Mouse (Mus musculus) embryonic facial prominence, embryonic 12.5 days (tissue): ENCODE measurements around the gene Gm21983. TPM values are rescaled to one million over a fixed set of nuclear protein-coding genes. Genes with fewer than 3 reads are reported as not detected.
A peak's percentile ranks its signal among the peaks of the same experiment; 100 is the strongest.

Experiments
- ATAC-seq: fragments of 200-750 bp; cut with Nextera tagmentation; 2 replicates; pipeline ENCODE4 v1.8.0; 2017; ENCODE audit not compliant: insufficient number of reproducible peaks, insufficient read depth, low FRiP score, low TSS enrichment
- H3K27ac ChIP-seq: fragments of 300-500 bp; sonication (generic); 2 replicates; pipeline ENCODE4 v1.5.1; 2016; ENCODE audit warnings: mild to moderate bottlenecking
- H3K27me3 ChIP-seq: fragments of 300-500 bp; sonication (generic); 2 replicates; pipeline ENCODE4 v1.6.1; 2016; ENCODE audit warnings: mild to moderate bottlenecking, moderate library complexity
- H3K36me3 ChIP-seq: fragments of 300-500 bp; sonication (generic); 2 replicates; pipeline ENCODE4 v1.6.1; 2016; ENCODE audit warnings: mild to moderate bottlenecking
- H3K4me1 ChIP-seq: fragments of 300-500 bp; sonication (generic); 2 replicates; pipeline ENCODE4 v1.6.1; 2016
- H3K4me2 ChIP-seq: fragments of 300-500 bp; sonication (generic); replicated peaks from 2 replicates; pipeline ENCODE4 v1.6.1; 2016; ENCODE audit warnings: mild to moderate bottlenecking, moderate library complexity
- H3K4me3 ChIP-seq: fragments of 300-500 bp; sonication (generic); 2 replicates; pipeline ENCODE4 v1.5.1; 2016; ENCODE audit warnings: mild to moderate bottlenecking
- H3K9ac ChIP-seq: fragments of 300-500 bp; sonication (generic); 2 replicates; pipeline ENCODE4 v1.6.1; 2016; ENCODE audit warnings: mild to moderate bottlenecking, moderate library complexity
- H3K9me3 ChIP-seq: fragments of 300-500 bp; sonication (generic); 2 replicates; pipeline ENCODE4 v1.6.1; 2016; ENCODE audit warnings: mild to moderate bottlenecking, moderate library complexity
- WGBS: fragments of 180-500 bp; shearing (Covaris S2); methylation state at CpG from one replicate; pipeline ENCODE4 v1.1.7; 2016; 5-methylcytosine and 5-hydroxymethylcytosine counted together
- polyA plus RNA-seq: library from polyadenylated mRNA; unstranded; fragments of >200 nt; fragmentation: Nextera tagmentation; extraction: Ambion mirVana; gene quantifications from 2 replicates; pipeline ENCODE4 v1.2.1, GENCODE M21; 2016

The Gm21983 gene
- polyA plus RNA-seq, 1 experiment from 2014 or later: 0.49 TPM

DNA sequence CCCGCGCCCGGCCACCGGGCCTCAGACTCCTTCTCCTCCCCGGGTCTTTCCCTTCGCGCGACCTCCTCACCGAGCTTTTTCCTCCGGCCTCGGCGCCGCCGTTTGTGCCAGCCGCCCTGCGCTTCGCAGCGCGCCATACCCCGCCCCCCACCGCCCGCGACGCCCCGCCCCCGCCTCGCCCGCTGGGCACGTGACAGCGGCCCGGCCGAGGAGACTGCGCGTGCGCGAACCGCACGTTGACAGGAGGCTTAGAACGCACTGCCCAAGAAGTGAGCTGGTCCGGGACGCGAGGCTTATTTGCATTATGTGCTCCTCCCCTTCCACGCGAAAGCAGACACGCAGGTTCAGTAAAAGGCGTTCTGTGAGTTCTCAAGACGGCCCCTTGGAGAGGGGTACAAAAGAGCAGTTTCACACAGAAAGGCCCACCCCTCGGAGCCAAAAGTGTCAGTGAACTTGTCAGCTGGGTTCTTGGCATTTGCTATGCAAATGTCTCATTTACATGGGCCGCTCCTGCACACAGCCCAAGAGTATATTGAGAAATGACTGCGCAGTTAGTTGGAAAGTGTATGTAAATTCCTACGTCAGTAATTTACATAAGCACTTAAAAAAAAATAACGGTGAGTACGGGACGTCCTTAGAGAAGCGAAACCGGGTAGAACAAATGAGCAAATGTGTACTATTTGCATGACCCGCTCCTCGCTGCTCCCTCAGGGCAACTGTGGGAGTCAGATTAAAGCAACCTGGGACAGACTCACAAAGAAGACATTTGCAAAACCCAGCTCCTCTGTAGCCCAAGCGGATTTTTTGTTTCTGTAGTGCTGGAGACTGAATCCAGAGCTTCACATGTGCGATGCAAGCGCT, 14.0 kb downstream of the Gm21983 start, which contains the start of gene Egln2:
TSS of gene Egln2 (minus strand) at position 189 of the 861 bp plus-strand sequence.
- peak within 1 kb of the TSS; percentile 77 for H3K4me3 ChIP-seq
- no peaks in the 10 kb centered on the region for H3K9me3 ChIP-seq
- peak within 1 kb of the TSS; percentile 76 for H3K4me2 ChIP-seq
- WGBS: 2% methylated on average over 61 of the region's 61 CpGs
- H3K27ac ChIP-seq: peak within 1 kb of the TSS; percentile 96
- H3K9ac ChIP-seq: peak within 1 kb of the TSS; percentile 77
- H3K4me1 ChIP-seq: peaks cover 43% of the 10 kb centered on the region
- H3K36me3 ChIP-seq: peaks cover 52% of the 10 kb centered on the region
- H3K27me3 ChIP-seq: no peaks in the 10 kb centered on the region
- ATAC-seq: peak; percentile 65

DNA sequence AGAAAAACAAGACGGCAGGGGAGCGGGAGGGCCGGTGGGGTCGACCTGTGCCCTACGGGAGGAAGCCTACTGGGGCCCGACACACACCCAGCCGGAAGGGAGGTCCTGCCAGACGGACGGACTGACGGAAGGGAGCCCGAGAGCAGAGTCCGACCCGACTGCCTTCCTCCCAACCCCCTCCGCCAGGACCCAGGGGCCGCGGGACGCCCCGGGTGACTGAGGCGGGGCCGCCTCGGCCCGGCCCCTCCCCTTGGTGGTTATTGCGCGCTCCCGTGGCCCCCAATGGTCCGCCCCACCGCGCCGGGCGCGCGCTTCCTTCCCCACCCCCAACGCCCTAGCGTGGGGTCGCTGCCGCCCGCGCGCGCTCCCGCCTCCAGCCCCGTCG, 14.7 kb downstream of the Gm21983 start:
- under 1% methylated on average over 34 of the region's 43 CpGs for WGBS
- H3K4me1 ChIP-seq: peaks cover 49% of the 10 kb centered on the region

DNA sequence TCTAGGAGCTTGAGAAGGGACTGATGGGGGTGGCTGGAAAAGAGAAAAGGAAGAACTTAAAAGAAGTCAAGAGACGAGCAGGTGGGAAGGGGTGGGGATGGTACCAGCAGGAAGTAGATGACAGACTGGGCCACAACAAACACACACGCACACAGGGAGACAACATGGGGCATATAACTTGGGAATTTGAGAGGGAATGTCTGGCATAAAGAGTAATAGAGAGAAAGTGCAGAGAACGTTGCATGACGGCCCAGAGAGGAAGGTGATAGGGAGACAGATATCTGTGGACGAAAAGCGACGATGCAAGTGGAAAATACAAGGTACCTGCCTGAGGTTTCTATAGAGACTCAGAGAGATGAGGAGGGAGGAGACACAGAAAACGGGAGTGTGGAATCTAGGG, 15.2 kb downstream of the Gm21983 start:
- Histone ChIP-seq H3K27me3 (no peaks in the 10 kb centered on the region), H3K4me1 (peaks cover 54% of the 10 kb centered on the region), H3K27ac (peak overlapping the region; percentile 96), H3K36me3 (peaks cover 52% of the 10 kb centered on the region), H3K9me3 (no peaks in the 10 kb centered on the region), H3K9ac (peak overlapping the region; percentile 77), H3K4me2 (peak overlapping the region; percentile 76), H3K4me3 (peak overlapping the region; percentile 77)
- 4% methylated on average over 8 of the region's 8 CpGs for WGBS
- no peak for ATAC-seq

More for the DNA sequence above, 14.7 kb downstream of the Gm21983 start:
- peak overlapping the region; percentile 77 for H3K9ac ChIP-seq
- H3K36me3 ChIP-seq: peaks cover 52% of the 10 kb centered on the region
- H3K27me3 ChIP-seq: no peaks in the 10 kb centered on the region
- H3K4me2 ChIP-seq: peak overlapping the region; percentile 76
- ATAC-seq: peak; percentile 28; the same call in 1 of the 2 replicates
- H3K27ac ChIP-seq: peak overlapping the region; percentile 96
- no peaks in the 10 kb centered on the region for H3K9me3 ChIP-seq
- H3K4me3 ChIP-seq: peak overlapping the region; percentile 77

DNA sequence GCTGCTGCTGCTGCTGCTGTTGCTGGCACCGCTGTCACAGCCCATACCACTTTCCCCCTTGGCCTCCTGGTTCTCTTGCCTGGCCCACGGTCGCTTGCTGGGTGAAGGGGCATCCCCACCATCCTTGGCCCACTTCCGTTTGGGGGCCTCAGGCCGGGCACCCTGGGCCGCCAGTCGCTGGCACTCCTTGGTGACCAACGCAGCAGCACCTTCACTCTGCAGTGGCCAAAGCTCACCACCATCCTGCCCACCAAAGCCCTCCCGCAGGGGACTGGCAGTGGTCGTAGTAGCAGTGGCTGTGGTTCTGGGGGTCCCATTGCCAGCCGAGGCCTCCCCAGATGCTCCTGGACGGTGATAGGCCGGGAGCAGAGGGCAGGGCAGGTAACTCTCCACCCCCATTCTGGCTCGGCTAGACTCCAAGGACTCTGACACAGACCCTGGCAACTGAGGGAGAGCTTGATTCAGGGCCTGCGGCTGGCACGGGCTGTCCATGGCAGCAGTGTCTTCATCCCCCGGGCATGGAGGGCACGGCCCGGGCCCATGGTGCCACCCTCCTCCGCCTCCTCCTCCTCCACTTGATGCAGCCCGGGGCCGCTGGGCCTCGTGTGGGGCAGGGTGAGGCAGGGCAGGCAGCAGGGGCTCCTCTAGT, 15.8 kb downstream of the Gm21983 start:
- 76% methylated on average over 23 of the region's 23 CpGs for WGBS
- Histone ChIP-seq H3K9ac (peak overlapping the region; percentile 77), H3K36me3 (peaks cover 52% of the 10 kb centered on the region), H3K4me3 (peak overlapping the region; percentile 77), H3K4me2 (peak overlapping the region; percentile 76), H3K27ac (no peak overlapping the region), H3K9me3 (no peaks in the 10 kb centered on the region), H3K4me1 (peaks cover 60% of the 10 kb centered on the region), H3K27me3 (no peaks in the 10 kb centered on the region)
- no peak; the same call in 1 of the 2 replicates for ATAC-seq

DNA sequence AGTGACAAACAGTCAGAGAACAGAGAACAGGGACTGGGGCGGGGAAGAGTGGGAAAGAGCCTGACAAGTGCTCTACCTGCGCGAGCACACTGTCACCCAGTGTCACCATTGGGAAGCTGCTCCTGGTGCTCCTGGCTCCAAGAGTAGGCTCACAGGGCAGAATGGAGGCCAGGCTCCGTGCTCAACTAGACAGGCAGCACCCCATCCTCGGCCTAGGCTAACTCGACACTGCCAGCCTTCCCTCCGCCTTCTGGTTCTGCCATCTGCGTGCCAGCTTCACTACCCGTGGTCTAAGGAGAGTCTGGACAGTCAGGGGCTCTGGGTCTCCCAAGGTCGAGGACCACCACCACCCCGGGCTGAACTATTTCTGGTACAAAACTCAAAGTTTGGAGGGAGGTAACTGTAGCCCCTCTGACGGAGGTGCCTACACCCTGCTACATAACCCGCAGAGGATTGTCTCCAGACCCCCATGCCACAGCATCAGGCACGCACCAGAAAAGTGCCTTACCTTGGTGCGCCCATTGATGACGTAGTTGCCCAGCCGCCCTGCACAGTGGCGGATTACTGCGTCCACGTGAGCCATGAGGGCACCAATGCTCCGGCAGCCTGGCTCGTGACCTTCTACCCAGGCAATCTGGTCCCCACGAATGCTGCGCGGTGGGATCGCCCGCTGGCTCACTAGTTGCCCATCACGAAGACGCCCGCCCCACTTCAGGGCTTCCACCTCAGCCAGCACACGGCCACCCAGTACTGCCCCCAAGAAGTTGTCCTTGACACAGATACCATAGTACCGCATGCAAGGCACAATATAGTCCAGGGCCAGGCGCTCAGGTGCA, 16.6 kb downstream of the Gm21983 start:
- Histone ChIP-seq H3K36me3 (peaks cover 51% of the 10 kb centered on the region), H3K27ac (no peak overlapping the region), H3K9me3 (no peaks in the 10 kb centered on the region), H3K4me1 (peaks cover 63% of the 10 kb centered on the region), H3K4me2 (peak overlapping the region; percentile 76), H3K27me3 (no peaks in the 10 kb centered on the region), H3K9ac (peak overlapping the region; percentile 77), H3K4me3 (peak overlapping the region; percentile 77)
- WGBS: 85% methylated on average over 33 of the region's 33 CpGs
- no peak for ATAC-seq

DNA sequence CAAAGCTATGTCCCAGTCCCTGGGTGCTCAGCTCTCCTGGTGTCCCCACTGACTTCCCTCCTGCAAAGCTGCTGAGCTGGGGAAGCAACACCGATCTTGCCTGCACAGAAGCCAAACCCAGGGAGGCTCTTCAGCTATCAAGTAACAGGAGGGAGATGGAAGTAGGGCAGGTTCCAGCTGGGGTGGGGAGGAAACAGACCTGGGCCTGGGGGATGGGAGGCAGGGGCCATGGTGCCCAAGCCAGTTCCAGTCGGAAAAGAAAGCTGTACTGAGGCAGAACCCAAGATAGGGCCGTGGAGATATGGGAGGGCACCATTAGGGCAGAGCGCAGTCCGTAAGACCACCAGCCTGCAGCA, 17.5 kb downstream of the Gm21983 start:
- Histone ChIP-seq H3K27ac (0 out of 2 replicates have a peak overlapping the region, but pooled peaks have one; percentile 0), H3K36me3 (peaks cover 57% of the 10 kb centered on the region), H3K9me3 (no peaks in the 10 kb centered on the region), H3K4me2 (peak overlapping the region; percentile 76), H3K4me3 (peak overlapping the region; percentile 11; the same call in 1 of the 2 replicates), H3K9ac (peak overlapping the region; percentile 77), H3K4me1 (peaks cover 63% of the 10 kb centered on the region), H3K27me3 (no peaks in the 10 kb centered on the region)
- no peak for ATAC-seq
- 79% methylated on average over 5 of the region's 5 CpGs for WGBS

DNA sequence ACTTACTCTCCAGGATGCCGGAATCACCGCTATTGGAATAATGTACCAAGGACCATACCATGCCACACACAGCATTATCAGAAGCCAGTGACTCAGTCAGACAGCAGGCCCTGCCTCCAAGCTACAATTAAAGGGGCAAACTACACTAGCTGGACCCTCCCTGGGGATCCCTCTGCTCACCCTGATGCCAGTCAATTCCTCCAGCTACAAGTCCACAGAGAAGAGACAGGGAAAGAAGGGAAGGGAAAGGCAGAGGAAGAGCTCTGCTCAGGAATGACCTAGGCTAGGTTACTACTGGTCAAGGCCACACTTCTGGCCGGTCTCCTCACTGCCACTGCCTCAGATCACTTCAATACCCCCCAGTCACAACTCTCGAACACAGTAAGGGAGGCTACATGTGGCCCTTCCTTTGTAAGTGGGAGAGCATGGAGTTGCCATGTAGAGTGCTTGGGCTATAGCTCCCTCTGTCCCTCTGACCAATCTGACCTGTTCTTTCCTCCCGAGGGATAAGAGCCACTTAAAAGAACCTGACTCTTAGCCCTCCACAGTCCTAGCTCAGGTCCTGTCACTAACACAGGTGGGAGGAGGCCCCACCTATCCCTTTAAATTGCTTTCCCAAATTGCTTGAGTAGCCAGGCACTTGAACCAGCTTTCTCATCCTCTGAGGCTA, 18.0 kb downstream of the Gm21983 start:
- Histone ChIP-seq H3K4me1 (peaks cover 63% of the 10 kb centered on the region), H3K27me3 (no peaks in the 10 kb centered on the region), H3K36me3 (peaks cover 60% of the 10 kb centered on the region), H3K4me2 (peak overlapping the region; percentile 76), H3K4me3 (peak overlapping the region; percentile 11; the same call in 1 of the 2 replicates), H3K9me3 (no peaks in the 10 kb centered on the region), H3K9ac (peak overlapping the region; percentile 12; the same call in 1 of the 2 replicates), H3K27ac (0 out of 2 replicates have a peak overlapping the region, but pooled peaks have one; percentile 0)
- WGBS: 86% methylated on average over 5 of the region's 5 CpGs
- no peak for ATAC-seq

DNA sequence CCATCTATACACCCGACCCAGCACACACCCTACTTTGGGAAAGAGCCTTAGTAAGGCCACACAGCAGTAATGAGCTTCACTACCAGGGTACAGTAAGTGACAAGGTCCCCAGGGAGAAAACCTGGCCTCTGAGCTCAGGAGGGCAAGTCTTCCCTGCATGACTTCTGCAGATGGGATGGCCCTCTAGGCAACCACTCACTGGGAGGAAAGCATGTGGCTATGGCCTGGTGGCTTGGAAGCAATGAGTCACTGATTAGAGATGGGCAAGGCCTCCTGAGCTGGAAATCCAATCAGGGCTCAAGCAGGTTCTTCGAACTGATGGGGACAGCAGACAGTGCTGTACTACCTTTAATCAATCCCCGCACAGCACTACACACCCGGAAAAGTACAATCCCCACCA, 19.1 kb downstream of the Gm21983 start:
- Histone ChIP-seq H3K27ac (no peak overlapping the region), H3K9me3 (no peaks in the 10 kb centered on the region), H3K4me2 (no peak overlapping the region), H3K4me1 (peaks cover 58% of the 10 kb centered on the region), H3K4me3 (no peak overlapping the region), H3K9ac (no peak overlapping the region), H3K36me3 (peaks cover 69% of the 10 kb centered on the region), H3K27me3 (no peaks in the 10 kb centered on the region)
- 86% methylated on average over 4 of the region's 4 CpGs for WGBS
- ATAC-seq: no peak

DNA sequence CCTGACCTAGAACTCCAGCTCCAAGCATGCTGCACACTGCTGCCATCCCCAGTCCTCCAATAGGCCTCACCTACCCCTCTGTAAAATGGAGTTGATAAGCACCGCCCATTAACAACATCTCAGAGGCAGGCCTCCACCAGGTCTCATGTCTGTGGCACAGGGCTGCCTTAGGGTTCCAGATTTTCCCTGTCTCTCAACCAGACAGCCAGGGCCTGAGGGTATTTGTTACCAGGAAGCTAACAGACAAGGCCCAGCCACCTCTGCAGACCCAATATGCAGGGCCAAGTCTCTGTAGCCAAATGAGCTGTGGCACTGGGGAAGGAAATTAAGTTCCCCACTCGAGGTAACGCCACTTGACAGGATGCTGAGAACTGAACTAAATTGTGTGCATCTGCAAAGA, 20.0 kb downstream of the Gm21983 start:
- 82% methylated on average over 3 of the region's 3 CpGs for WGBS
- peaks cover 69% of the 10 kb centered on the region for H3K36me3 ChIP-seq

DNA sequence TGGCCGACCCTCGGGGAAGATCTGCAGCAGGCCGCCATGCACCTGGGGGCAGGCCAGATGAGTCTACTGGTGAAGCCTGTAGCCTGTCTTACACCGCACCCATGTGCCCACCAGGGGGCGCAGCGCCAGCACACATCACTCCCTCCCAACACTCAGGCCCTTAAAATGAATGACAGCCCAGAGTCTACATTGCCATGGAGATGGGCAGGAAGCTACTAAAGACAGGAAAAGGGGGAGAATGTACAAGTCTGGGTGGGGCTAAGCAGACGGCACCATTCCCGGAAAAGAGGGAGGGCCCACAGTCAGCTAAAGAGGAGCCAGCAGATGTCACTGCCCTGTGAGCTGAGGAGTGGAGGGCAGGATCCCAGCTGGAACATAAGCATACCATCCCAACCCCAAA, 21.0 kb downstream of the Gm21983 start:
- 16% methylated on average over 8 of the region's 8 CpGs for WGBS
- H3K27ac ChIP-seq: 0 out of 2 replicates have a peak overlapping the region, but pooled peaks have one; percentile 46
- no peaks in the 10 kb centered on the region for H3K27me3 ChIP-seq
- H3K4me3 ChIP-seq: no peak overlapping the region
- H3K9ac ChIP-seq: no peak overlapping the region
- H3K9me3 ChIP-seq: no peaks in the 10 kb centered on the region
- peaks cover 65% of the 10 kb centered on the region for H3K36me3 ChIP-seq
- H3K4me2 ChIP-seq: no peak overlapping the region
- H3K4me1 ChIP-seq: peaks cover 50% of the 10 kb centered on the region
- ATAC-seq: peak; percentile 75

More for the DNA sequence above, 20.0 kb downstream of the Gm21983 start:
- Histone ChIP-seq H3K4me2 (no peak overlapping the region), H3K4me1 (peaks cover 58% of the 10 kb centered on the region), H3K27me3 (no peaks in the 10 kb centered on the region), H3K4me3 (no peak overlapping the region), H3K9ac (0 out of 2 replicates have a peak overlapping the region, but pooled peaks have one; percentile 19), H3K27ac (no peak overlapping the region), H3K9me3 (no peaks in the 10 kb centered on the region)
- no peak for ATAC-seq

DNA sequence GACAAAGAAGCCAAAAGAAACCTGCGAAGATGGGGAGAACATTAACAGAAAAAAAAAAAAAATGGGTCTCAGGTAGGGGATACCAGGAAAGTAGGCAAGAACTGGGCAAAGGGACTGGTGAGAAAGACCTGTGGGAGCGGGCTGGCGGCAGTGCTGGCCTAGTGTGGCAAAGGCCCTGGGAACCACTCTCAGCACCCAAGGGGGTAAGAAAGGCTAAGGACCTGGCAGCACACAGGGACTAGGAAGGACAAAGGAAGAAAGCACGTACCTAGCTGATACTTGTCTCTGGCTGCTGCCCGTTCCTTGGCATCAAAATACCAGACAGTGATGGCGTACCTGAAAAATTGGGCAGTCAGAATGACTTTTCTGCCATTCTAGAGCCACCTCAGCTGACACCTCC, 21.6 kb downstream of the Gm21983 start:
- H3K4me3 ChIP-seq: no peak overlapping the region
- H3K9ac ChIP-seq: no peak overlapping the region
- H3K9me3 ChIP-seq: no peaks in the 10 kb centered on the region
- no peak overlapping the region for H3K4me2 ChIP-seq
- H3K27me3 ChIP-seq: no peaks in the 10 kb centered on the region
- ATAC-seq: no peak
- WGBS: 94% methylated on average over 6 of the region's 6 CpGs
- peaks cover 44% of the 10 kb centered on the region for H3K4me1 ChIP-seq
- H3K27ac ChIP-seq: no peak overlapping the region
- H3K36me3 ChIP-seq: peaks cover 59% of the 10 kb centered on the region
